Mouse (Mus musculus) limb, embryonic 13.5 days (tissue): ENCODE measurements at regions not wholly inside any gene's neighbourhood (a gene's known extent, or its start where the extent isn't known, plus 50 kb on each side); places are given as distances from the start of the nearest gene placed in this dataset.

Experiments used
- ATAC-seq: fragments of 200-750 bp; cut with Nextera tagmentation; 2 replicates; pipeline ENCODE4 v1.8.0; 2017; ENCODE audit warnings: low read depth, moderate number of reproducible peaks, moderate TSS enrichment; ENCODE audit not compliant: low FRiP score
- H3K27ac ChIP-seq: fragments of 300-500 bp; sonication (generic); 2 replicates; pipeline ENCODE4 v1.5.1; 2015; ENCODE audit warnings: inconsistent platforms, mild to moderate bottlenecking, moderate library complexity
- H3K27me3 ChIP-seq: fragments of 300-500 bp; sonication (generic); 2 replicates; pipeline ENCODE4 v1.6.1; 2015; ENCODE audit warnings: mild to moderate bottlenecking, inconsistent platforms
- H3K36me3 ChIP-seq: fragments of 300-500 bp; sonication (generic); 2 replicates; pipeline ENCODE4 v1.6.1; 2015; ENCODE audit warnings: inconsistent platforms, mild to moderate bottlenecking, moderate library complexity
- H3K4me1 ChIP-seq: fragments of 300-500 bp; sonication (generic); 2 replicates; pipeline ENCODE4 v1.6.1; 2015; ENCODE audit warnings: inconsistent platforms
- H3K4me2 ChIP-seq: fragments of 300-500 bp; sonication (generic); replicated peaks from 2 replicates; pipeline ENCODE4 v1.6.1; 2015; ENCODE audit warnings: inconsistent platforms, mild to moderate bottlenecking, moderate library complexity
- H3K4me3 ChIP-seq: fragments of 300-500 bp; sonication (generic); 2 replicates; pipeline ENCODE4 v1.5.1; 2015; ENCODE audit warnings: moderate library complexity, mild to moderate bottlenecking, inconsistent platforms
- H3K9ac ChIP-seq: fragments of 300-500 bp; sonication (generic); 2 replicates; pipeline ENCODE4 v1.6.1; 2015; ENCODE audit warnings: mild to moderate bottlenecking, inconsistent platforms
- H3K9me3 ChIP-seq: fragments of 300-500 bp; sonication (generic); 2 replicates; pipeline ENCODE4 v1.6.1; 2016; ENCODE audit warnings: inconsistent platforms
- WGBS: fragments of 180-500 bp; shearing (Covaris S2); methylation state at CpG from one replicate; pipeline ENCODE4 v1.1.7; 2015; 5-methylcytosine and 5-hydroxymethylcytosine counted together

DNA sequence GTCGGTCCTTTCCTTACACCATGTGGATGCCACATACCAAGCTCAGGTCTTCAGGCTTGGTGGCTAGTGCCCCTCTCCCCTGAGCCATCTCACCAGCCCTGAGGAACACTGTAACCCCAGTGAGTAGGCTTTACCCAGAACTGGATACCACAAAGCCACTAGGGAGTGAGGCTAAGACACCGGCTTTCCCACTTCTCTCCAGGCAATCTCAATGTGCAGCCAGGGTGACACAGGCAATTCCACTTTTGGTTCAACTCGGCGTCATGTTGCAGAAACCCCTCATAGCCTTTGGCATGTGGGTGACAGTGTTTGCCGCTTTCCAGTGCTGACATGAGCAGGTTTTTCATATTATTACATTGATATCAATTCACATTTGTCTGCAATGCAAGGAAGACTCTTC is 164.6 kb upstream of the Gcfc2 start:
- Histone ChIP-seq H3K27ac (no peak overlapping the region), H3K4me3 (no peak overlapping the region), H3K9ac (no peak overlapping the region), H3K4me1 (no peaks in the 10 kb centered on the region), H3K9me3 (no peaks in the 10 kb centered on the region), H3K4me2 (no peak overlapping the region), H3K27me3 (no peaks in the 10 kb centered on the region), H3K36me3 (no peaks in the 10 kb centered on the region)
- WGBS = 87% methylated on average over 5 of the region's 5 CpGs
- no peak for ATAC-seq

- no peak for ATAC-seq
- no peak overlapping the region for H3K4me2 ChIP-seq
- H3K4me1 ChIP-seq = no peaks in the 10 kb centered on the region
- no peak overlapping the region for H3K27ac ChIP-seq
- no peaks in the 10 kb centered on the region for H3K27me3 ChIP-seq
- H3K36me3 ChIP-seq = no peaks in the 10 kb centered on the region
- H3K9me3 ChIP-seq = no peaks in the 10 kb centered on the region
- H3K4me3 ChIP-seq = no peak overlapping the region
- 66% methylated on average over 2 of the region's 2 CpGs for WGBS
- H3K9ac ChIP-seq = no peak overlapping the region
Observed at GRCm38 (mm10) chr6:81760181-81760580, 163.3 kb upstream of the Gcfc2 start.

- no peaks in the 10 kb centered on the region for H3K4me1 ChIP-seq
- H3K4me2 ChIP-seq = no peak overlapping the region
- 92% methylated on average over 7 of the region's 7 CpGs for WGBS
- no peak for ATAC-seq
- no peak overlapping the region for H3K27ac ChIP-seq
- no peaks in the 10 kb centered on the region for H3K27me3 ChIP-seq
- H3K9me3 ChIP-seq = no peaks in the 10 kb centered on the region
- no peaks in the 10 kb centered on the region for H3K36me3 ChIP-seq
- H3K4me3 ChIP-seq = no peak overlapping the region
- no peak overlapping the region for H3K9ac ChIP-seq
Observed at GRCm38 (mm10) chr6:81765831-81766230, 157.6 kb upstream of the Gcfc2 start.

DNA sequence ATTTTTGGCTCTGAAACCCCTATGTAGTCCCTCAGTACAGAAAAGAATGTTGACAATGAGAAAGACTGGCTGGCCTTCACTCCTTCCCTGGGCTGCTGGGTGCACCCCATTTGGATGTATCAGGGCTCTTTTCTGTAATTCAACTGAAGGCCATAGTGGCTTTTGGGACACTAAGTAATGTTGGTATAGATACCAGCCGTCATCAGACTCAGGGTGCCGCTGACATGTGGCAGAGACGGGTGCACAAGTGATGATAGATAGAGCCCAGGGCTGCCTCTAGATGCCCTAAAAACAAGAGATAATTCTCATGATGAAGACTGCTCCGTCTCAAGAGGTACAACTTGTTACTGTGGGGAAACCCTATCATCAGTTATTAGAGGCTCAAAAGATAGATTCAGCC is 156.7 kb upstream of the Gcfc2 start:
- Histone ChIP-seq H3K4me1 (no peaks in the 10 kb centered on the region), H3K4me3 (no peak overlapping the region), H3K4me2 (no peak overlapping the region), H3K27ac (no peak overlapping the region), H3K27me3 (no peaks in the 10 kb centered on the region), H3K9ac (no peak overlapping the region), H3K36me3 (no peaks in the 10 kb centered on the region), H3K9me3 (no peaks in the 10 kb centered on the region)
- no peak for ATAC-seq
- 80% methylated on average over 4 of the region's 4 CpGs for WGBS

DNA sequence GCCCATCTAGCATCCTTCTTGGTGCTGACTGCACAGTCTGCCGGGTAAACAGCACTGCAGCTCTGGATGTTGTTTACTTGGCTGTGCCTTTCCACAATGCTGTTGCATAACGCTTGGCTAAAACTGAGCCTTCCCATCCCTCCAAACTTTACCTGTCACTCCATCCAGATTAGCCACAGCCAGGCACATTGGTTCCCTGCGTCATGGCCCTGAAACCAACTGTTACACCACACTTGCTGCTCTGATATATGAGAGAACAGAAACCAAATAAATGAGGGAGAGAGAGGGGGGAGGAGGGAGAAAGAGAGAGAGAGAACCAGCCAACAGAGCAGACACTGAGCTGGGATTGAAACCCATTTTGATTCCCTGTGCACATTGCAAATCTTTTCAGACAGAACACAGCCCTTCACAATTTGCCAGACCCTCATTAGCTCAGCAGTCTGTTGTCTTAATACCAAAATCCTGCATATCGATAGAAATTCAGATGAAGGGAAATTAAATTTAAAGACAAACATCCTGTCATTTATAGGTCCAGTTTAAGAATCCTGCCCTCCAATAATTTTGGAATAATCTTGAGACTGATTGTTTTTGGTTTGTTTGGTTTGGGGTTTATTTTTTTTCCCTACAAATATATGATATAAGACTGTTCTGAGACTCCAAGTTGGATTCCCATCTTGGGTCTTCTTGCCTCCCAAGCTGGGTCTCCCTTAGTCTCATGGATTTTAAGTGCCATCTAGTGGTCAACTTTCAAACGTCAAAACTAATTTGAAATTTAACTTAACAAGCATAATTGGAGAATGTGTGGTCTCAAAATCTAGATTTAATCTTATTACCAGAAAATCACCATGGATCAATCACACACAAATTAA is 154.6 kb upstream of the Gcfc2 start:
- no peak overlapping the region for H3K4me3 ChIP-seq
- no peaks in the 10 kb centered on the region for H3K4me1 ChIP-seq
- no peaks in the 10 kb centered on the region for H3K36me3 ChIP-seq
- no peak for ATAC-seq
- H3K27ac ChIP-seq = no peak overlapping the region
- H3K4me2 ChIP-seq = no peak overlapping the region
- H3K9me3 ChIP-seq = no peaks in the 10 kb centered on the region
- H3K27me3 ChIP-seq = no peaks in the 10 kb centered on the region
- no peak overlapping the region for H3K9ac ChIP-seq
- 50% methylated on average over 5 of the region's 5 CpGs for WGBS

GRCm38 (mm10) chr6:81770301-81770700 is 153.2 kb upstream of the Gcfc2 start:
- 81% methylated on average over 3 of the region's 3 CpGs for WGBS
- no peaks in the 10 kb centered on the region for H3K27me3 ChIP-seq

DNA sequence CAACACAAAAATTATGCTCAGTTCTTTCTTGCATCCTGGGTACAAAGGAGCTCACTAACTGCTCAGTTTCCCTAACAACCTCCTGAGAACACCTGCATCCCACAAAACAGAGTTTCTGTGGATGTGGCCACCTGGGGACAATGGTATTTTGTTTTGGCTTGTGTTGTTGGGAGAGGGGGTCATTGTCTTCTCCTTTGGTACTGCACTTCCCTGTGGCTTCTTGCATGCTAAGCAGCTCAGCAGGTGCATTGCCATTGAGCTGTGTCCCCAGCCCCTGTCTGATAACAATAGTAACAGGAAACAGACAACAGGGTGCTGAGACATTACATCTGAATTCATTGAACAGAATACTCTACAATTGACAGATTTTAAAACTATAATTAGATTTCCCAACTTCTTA is 151.6 kb upstream of the Gcfc2 start:
- Histone ChIP-seq H3K36me3 (no peaks in the 10 kb centered on the region), H3K4me3 (no peak overlapping the region), H3K4me1 (no peaks in the 10 kb centered on the region), H3K9ac (no peak overlapping the region), H3K4me2 (no peak overlapping the region), H3K27ac (no peak overlapping the region), H3K9me3 (no peaks in the 10 kb centered on the region), H3K27me3 (no peaks in the 10 kb centered on the region)
- no peak for ATAC-seq

More at GRCm38 (mm10) chr6:81770301-81770700, 153.2 kb upstream of the Gcfc2 start:
- no peaks in the 10 kb centered on the region for H3K9me3 ChIP-seq
- no peak overlapping the region for H3K4me3 ChIP-seq
- no peak for ATAC-seq
- H3K36me3 ChIP-seq = no peaks in the 10 kb centered on the region
- no peak overlapping the region for H3K27ac ChIP-seq
- H3K4me2 ChIP-seq = no peak overlapping the region
- no peak overlapping the region for H3K9ac ChIP-seq
- no peaks in the 10 kb centered on the region for H3K4me1 ChIP-seq

GRCm38 (mm10) chr6:81782131-81782530 is 141.3 kb upstream of the Gcfc2 start:
- H3K4me1 ChIP-seq = no peaks in the 10 kb centered on the region
- H3K27me3 ChIP-seq = no peaks in the 10 kb centered on the region
- no peaks in the 10 kb centered on the region for H3K9me3 ChIP-seq
- no peak for ATAC-seq
- H3K4me3 ChIP-seq = no peak overlapping the region
- no peaks in the 10 kb centered on the region for H3K36me3 ChIP-seq
- WGBS = 88% methylated on average over 5 of the region's 5 CpGs
- no peak overlapping the region for H3K9ac ChIP-seq
- no peak overlapping the region for H3K4me2 ChIP-seq
- H3K27ac ChIP-seq = no peak overlapping the region

GRCm38 (mm10) chr6:81782815-81783435 is 140.5 kb upstream of the Gcfc2 start:
- H3K27ac ChIP-seq = no peak overlapping the region
- H3K9ac ChIP-seq = no peak overlapping the region
- ATAC-seq = no peak
- H3K9me3 ChIP-seq = no peaks in the 10 kb centered on the region
- H3K36me3 ChIP-seq = no peaks in the 10 kb centered on the region
- no peaks in the 10 kb centered on the region for H3K27me3 ChIP-seq
- H3K4me2 ChIP-seq = no peak overlapping the region
- no peak overlapping the region for H3K4me3 ChIP-seq
- WGBS = 72% methylated on average over 8 of the region's 8 CpGs
- H3K4me1 ChIP-seq = no peaks in the 10 kb centered on the region

DNA sequence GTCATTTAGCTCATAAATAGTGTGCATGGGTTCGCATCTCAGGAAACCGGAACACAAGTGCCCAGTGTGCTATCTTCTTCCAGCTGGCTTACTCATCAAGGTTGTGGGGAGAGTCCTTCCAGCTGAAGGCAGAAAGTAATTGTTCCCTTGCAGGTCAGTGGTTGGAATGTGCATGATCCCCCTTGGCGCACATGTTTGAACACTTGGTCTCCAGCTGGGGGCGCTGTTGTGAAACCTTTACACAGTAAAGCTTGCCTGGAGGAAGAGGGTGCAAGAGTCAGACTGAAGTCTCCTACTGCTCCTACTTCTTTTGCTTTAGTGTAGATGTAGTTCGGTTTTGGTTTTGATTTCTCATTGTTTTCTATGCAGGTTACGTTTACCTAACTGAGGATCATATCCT is 128.2 kb upstream of the Gcfc2 start:
- no peak overlapping the region for H3K4me2 ChIP-seq
- H3K9ac ChIP-seq = no peak overlapping the region
- H3K4me3 ChIP-seq = no peak overlapping the region
- no peak overlapping the region for H3K27ac ChIP-seq
- H3K9me3 ChIP-seq = no peaks in the 10 kb centered on the region
- no peaks in the 10 kb centered on the region for H3K27me3 ChIP-seq
- H3K36me3 ChIP-seq = no peaks in the 10 kb centered on the region
- 78% methylated on average over 6 of the region's 6 CpGs for WGBS
- no peaks in the 10 kb centered on the region for H3K4me1 ChIP-seq
- ATAC-seq = no peak

GRCm38 (mm10) chr6:81800822-81801221 is 122.6 kb upstream of the Gcfc2 start:
- H3K9me3 ChIP-seq = no peaks in the 10 kb centered on the region
- H3K4me2 ChIP-seq = no peak overlapping the region
- no peaks in the 10 kb centered on the region for H3K4me1 ChIP-seq
- no peak overlapping the region for H3K4me3 ChIP-seq
- no peak overlapping the region for H3K9ac ChIP-seq
- ATAC-seq = no peak
- no peaks in the 10 kb centered on the region for H3K27me3 ChIP-seq
- no peaks in the 10 kb centered on the region for H3K36me3 ChIP-seq
- WGBS = 83% methylated on average over 3 of the region's 3 CpGs
- no peak overlapping the region for H3K27ac ChIP-seq

DNA sequence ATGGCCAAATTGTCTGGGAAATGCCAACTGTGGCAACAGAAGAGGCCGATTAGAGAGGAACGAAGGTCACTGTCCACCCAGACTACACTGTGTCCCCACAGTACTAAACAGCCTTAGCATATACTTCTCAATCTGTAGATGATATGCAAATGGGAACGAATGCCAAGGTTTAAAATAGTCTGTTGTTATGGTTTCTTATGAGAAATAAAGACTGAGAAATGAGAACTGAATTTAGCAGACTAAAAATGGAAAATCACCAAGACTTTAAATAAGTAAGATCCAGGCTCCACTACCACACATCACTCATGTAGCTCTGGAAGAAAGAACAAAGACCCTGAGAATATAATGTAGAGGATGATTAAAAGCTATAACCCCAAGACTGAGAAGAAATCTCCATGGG is 121.7 kb upstream of the Gcfc2 start:
- ATAC-seq = no peak
- H3K9me3 ChIP-seq = no peaks in the 10 kb centered on the region
- no peaks in the 10 kb centered on the region for H3K36me3 ChIP-seq
- H3K27me3 ChIP-seq = no peaks in the 10 kb centered on the region
- no peaks in the 10 kb centered on the region for H3K4me1 ChIP-seq
- H3K4me2 ChIP-seq = no peak overlapping the region
- H3K4me3 ChIP-seq = no peak overlapping the region
- no peak overlapping the region for H3K27ac ChIP-seq
- WGBS = 85% methylated on average over 3 of the region's 3 CpGs
- H3K9ac ChIP-seq = no peak overlapping the region

- H3K9ac ChIP-seq = no peak overlapping the region
- H3K27ac ChIP-seq = no peak overlapping the region
- WGBS = 90% methylated on average over 11 of the region's 11 CpGs
- H3K4me3 ChIP-seq = no peak overlapping the region
- ATAC-seq = no peak
- no peaks in the 10 kb centered on the region for H3K27me3 ChIP-seq
- no peaks in the 10 kb centered on the region for H3K36me3 ChIP-seq
- H3K9me3 ChIP-seq = no peaks in the 10 kb centered on the region
- no peaks in the 10 kb centered on the region for H3K4me1 ChIP-seq
- H3K4me2 ChIP-seq = no peak overlapping the region
Observed at GRCm38 (mm10) chr6:81805942-81806341, 117.5 kb upstream of the Gcfc2 start.
